Mouse (Mus musculus): ENCODE results near the gene Nfib. TPM values are rescaled to one million over a fixed set of nuclear protein-coding genes. Genes with fewer than 3 reads are reported as not detected.

The Nfib gene
- total and polyA plus RNA-seq, 3 experiments, result 0.04 to 0.11 (median 0.09) TPM

GRCm38 (mm10) chr4:82430802-82431201 lies 274.7 kb downstream of the Nfib start:
- Histone ChIP-seq H3K79me2 (replicated peaks; ENCODE audit: control insufficient read depth, extremely low read depth, insufficient read depth, poor library complexity, severe bottlenecking) (no peaks in the 10 kb centered on the region), H3K9ac (ENCODE audit: insufficient read depth, low read depth) (no peak overlapping the region), H3K4me2 (ENCODE audit: insufficient read depth, low read depth, poor library complexity, severe bottlenecking) (no peak overlapping the region), H3K27ac (ENCODE audit: insufficient read depth, low read depth) (no peak overlapping the region), H3K4me1 (ENCODE audit: control insufficient read depth in 1 of 2, insufficient read depth in 2 of 2) (no peaks in the 10 kb centered on the region), H3K4me3 (replicated peaks in 1 of 3; ENCODE audit: low read depth in 2 of 3, low read length in 2 of 3, poor library complexity in 1 of 3) (no peak overlapping the region), H3K27me3 (replicated peaks) (no peaks in the 10 kb centered on the region), H3K9me3 (replicated peaks; ENCODE audit: low read length) (no peaks in the 10 kb centered on the region), H3K36me3 (replicated peaks in 1 of 2; ENCODE audit: control insufficient read depth in 1 of 2, insufficient read depth in 1 of 2, low read length in 1 of 2) (no peaks in the 10 kb centered on the region)
- in situ Hi-C loops (cut with MboI; ENCODE audit: low pct_ligation_motif_present, low pct_unique_long_range_greater_than_20kb, low sequenced_read_pairs), result no loop called here
- TF ChIP-seq ZC3H11A (IDR thresholded peaks at IDR 0.05; ENCODE audit: low read depth, low read length), result no peak
- no peak for TF ChIP-seq E2F4 (IDR thresholded peaks at IDR 0.05; ENCODE audit: insufficient replicate concordance, low read depth, low read length)
- no peak for TF ChIP-seq ETS1 (conservative IDR thresholded peaks at IDR 0.05; ENCODE audit: low read depth, low read length)
- no peak for TF ChIP-seq ELF1 (IDR thresholded peaks at IDR 0.05; ENCODE audit: low read depth, low read length)
- TF ChIP-seq POLR2AphosphoS2 (IDR thresholded peaks at IDR 0.05; ENCODE audit: low read depth, low read length), result no peak
- TF ChIP-seq RCOR1 (conservative IDR thresholded peaks at IDR 0.05; ENCODE audit: low read depth, low read length), result no peak
- no peak for TF ChIP-seq CTCF (conservative IDR thresholded peaks at IDR 0.05 in 1 of 2, IDR thresholded peaks at IDR 0.05 in 1 of 2; ENCODE audit: low read depth in 2 of 2, low read length in 2 of 2)
- TF ChIP-seq USF1 (IDR thresholded peaks at IDR 0.05; ENCODE audit: low read depth, low read length), result no peak
- no peak for TF ChIP-seq RAD21 (IDR thresholded peaks at IDR 0.05; ENCODE audit: low read depth, low read length)
- TF ChIP-seq CHD2 (IDR thresholded peaks at IDR 0.05; ENCODE audit: low read length), result no peak
- TF ChIP-seq POLR2A (IDR thresholded peaks at IDR 0.05; ENCODE audit: low read depth, low read length), result no peak
- no peak for TF ChIP-seq HCFC1 (IDR thresholded peaks at IDR 0.05; ENCODE audit: low read depth, low read length)
- TF ChIP-seq TCF12 (IDR thresholded peaks at IDR 0.05; ENCODE audit: low read depth, low read length), result no peak
- no peak for TF ChIP-seq ZNF384 (IDR thresholded peaks at IDR 0.05; ENCODE audit: low read depth, low read length)
- no peak for TF ChIP-seq MEF2A (IDR thresholded peaks at IDR 0.05; ENCODE audit: borderline replicate concordance, low read depth, low read length)
- DNase-seq (ENCODE audit: extremely low read depth), result no peak
- dilution Hi-C loops (cut with MboI; ENCODE audit: extremely low pct_ligation_motif_present, extremely low pct_unique_long_range_greater_than_20kb, low sequenced_read_pairs), result no loop called here

GRCm38 (mm10) chr4:82426224-82426623 lies 279.3 kb downstream of the Nfib start:
- H3K9ac ChIP-seq (ENCODE audit: insufficient read depth, low read depth), result no peak overlapping the region
- dilution Hi-C loops (cut with MboI; ENCODE audit: extremely low pct_ligation_motif_present, extremely low pct_unique_long_range_greater_than_20kb, low sequenced_read_pairs) (no loop called here), in situ Hi-C loops (cut with MboI; ENCODE audit: low pct_ligation_motif_present, low pct_unique_long_range_greater_than_20kb, low sequenced_read_pairs) (no loop called here)
- H3K4me3 ChIP-seq (replicated peaks in 1 of 3; ENCODE audit: low read depth in 2 of 3, low read length in 2 of 3, poor library complexity in 1 of 3), result no peak overlapping the region
- no peak overlapping the region for H3K27ac ChIP-seq (ENCODE audit: insufficient read depth, low read depth)
- no peaks in the 10 kb centered on the region for H3K27me3 ChIP-seq (replicated peaks)
- no peak overlapping the region for H3K4me2 ChIP-seq (ENCODE audit: insufficient read depth, low read depth, poor library complexity, severe bottlenecking)
- no peak for DNase-seq (ENCODE audit: extremely low read depth)
- H3K9me3 ChIP-seq (replicated peaks; ENCODE audit: low read length), result no peaks in the 10 kb centered on the region
- no peaks in the 10 kb centered on the region for H3K4me1 ChIP-seq (ENCODE audit: control insufficient read depth in 1 of 2, insufficient read depth in 2 of 2)
- no peaks in the 10 kb centered on the region for H3K79me2 ChIP-seq (replicated peaks; ENCODE audit: control insufficient read depth, extremely low read depth, insufficient read depth, poor library complexity, severe bottlenecking)
- TF ChIP-seq KAT2A (IDR thresholded peaks at IDR 0.05; ENCODE audit: insufficient replicate concordance, low read length) (no peak), USF1 (IDR thresholded peaks at IDR 0.05; ENCODE audit: low read depth, low read length) (no peak), TBP (conservative IDR thresholded peaks at IDR 0.05; ENCODE audit: low read depth, low read length) (no peak), ZC3H11A (IDR thresholded peaks at IDR 0.05; ENCODE audit: low read depth, low read length) (no peak), MYC (IDR thresholded peaks at IDR 0.05; ENCODE audit: low read depth, low read length) (no peak), MXI1 (IDR thresholded peaks at IDR 0.05; ENCODE audit: low read depth, low read length) (no peak), JUND (conservative IDR thresholded peaks at IDR 0.05; ENCODE audit: low read depth, low read length) (no peak), ZMIZ1 (IDR thresholded peaks at IDR 0.05; ENCODE audit: low read depth, low read length) (no peak), POLR2AphosphoS2 (IDR thresholded peaks at IDR 0.05; ENCODE audit: low read depth, low read length) (no peak)
- no peaks in the 10 kb centered on the region for H3K36me3 ChIP-seq (replicated peaks in 1 of 2; ENCODE audit: control insufficient read depth in 1 of 2, insufficient read depth in 1 of 2, low read length in 1 of 2)

All from CH12.LX (cell line).